Mouse (Mus musculus): ENCODE results near the gene Pcca.

The Pcca gene

GRCm38 (mm10) chr14:122736806-122737205 lies 202.7 kb downstream of the Pcca start:
- DNase-seq (ENCODE audit: low spot score in 2 of 2) = no peak

GRCm38 (mm10) chr14:122747860-122748842 lies 214.0 kb downstream of the Pcca start:
- no peak for DNase-seq (ENCODE audit: low spot score in 2 of 2)

GRCm38 (mm10) chr14:122751552-122751951 lies 217.4 kb downstream of the Pcca start:
- DNase-seq (ENCODE audit: low spot score in 2 of 2) = no peak

GRCm38 (mm10) chr14:122753278-122753677 lies 219.2 kb downstream of the Pcca start:
- DNase-seq (ENCODE audit: low spot score in 2 of 2) = no peak

- no peak for DNase-seq (ENCODE audit: low spot score in 2 of 2)
These were observed 220.2 kb downstream of the Pcca start for GRCm38 (mm10) chr14:122754311-122754710.

- no peak for DNase-seq (ENCODE audit: low spot score in 2 of 2)
These were observed 221.4 kb downstream of the Pcca start for GRCm38 (mm10) chr14:122755559-122755958.

GRCm38 (mm10) chr14:122756671-122757070 lies 222.5 kb downstream of the Pcca start:
- DNase-seq (ENCODE audit: low spot score in 2 of 2) = no peak

- DNase-seq (ENCODE audit: low spot score in 2 of 2) = no peak
These were observed 225.8 kb downstream of the Pcca start for GRCm38 (mm10) chr14:122759890-122760289.

GRCm38 (mm10) chr14:122760803-122761202 lies 226.7 kb downstream of the Pcca start:
- no peak for DNase-seq (ENCODE audit: low spot score in 2 of 2)

- no peak for DNase-seq (ENCODE audit: low spot score in 2 of 2)
These were observed 228.5 kb downstream of the Pcca start for GRCm38 (mm10) chr14:122762603-122763002.

GRCm38 (mm10) chr14:122765951-122766350 lies 231.8 kb downstream of the Pcca start:
- no peak for DNase-seq (ENCODE audit: low spot score in 2 of 2)

GRCm38 (mm10) chr14:122766448-122766847 lies 232.3 kb downstream of the Pcca start:
- no peak for DNase-seq (ENCODE audit: low spot score in 2 of 2)

- no peak for DNase-seq (ENCODE audit: low spot score in 2 of 2)
These were observed 250.6 kb downstream of the Pcca start for GRCm38 (mm10) chr14:122784701-122785100.

- no peak for DNase-seq (ENCODE audit: low spot score in 2 of 2)
These were observed 254.1 kb downstream of the Pcca start for GRCm38 (mm10) chr14:122788199-122788598.

- no peak for DNase-seq (ENCODE audit: low spot score in 2 of 2)
These were observed 256.0 kb downstream of the Pcca start for GRCm38 (mm10) chr14:122790111-122790510.

GRCm38 (mm10) chr14:122793368-122793767 lies 259.2 kb downstream of the Pcca start:
- no peak for DNase-seq (ENCODE audit: low spot score in 2 of 2)

GRCm38 (mm10) chr14:122800296-122800695 lies 266.2 kb downstream of the Pcca start:
- no peak for DNase-seq (ENCODE audit: low spot score in 2 of 2)

GRCm38 (mm10) chr14:122821002-122821401 lies 286.9 kb downstream of the Pcca start:
- DNase-seq (ENCODE audit: low spot score in 2 of 2) = no peak

GRCm38 (mm10) chr14:122823791-122824190 lies 289.7 kb downstream of the Pcca start:
- no peak for DNase-seq (ENCODE audit: low spot score in 2 of 2)

GRCm38 (mm10) chr14:122825464-122825863 lies 291.3 kb downstream of the Pcca start:
- DNase-seq (ENCODE audit: low spot score in 2 of 2) = no peak

- no peak for DNase-seq (ENCODE audit: low spot score in 2 of 2)
These were observed 296.3 kb downstream of the Pcca start for GRCm38 (mm10) chr14:122830433-122830832.

- DNase-seq (ENCODE audit: low spot score in 2 of 2) = no peak
These were observed 299.5 kb downstream of the Pcca start for GRCm38 (mm10) chr14:122833666-122834065.

- no peak for DNase-seq (ENCODE audit: low spot score in 2 of 2)
These were observed 300.6 kb downstream of the Pcca start for GRCm38 (mm10) chr14:122834753-122835152.
